Mouse (Mus musculus): ENCODE results near the gene Spin1.

Spin1 gene

DNA sequence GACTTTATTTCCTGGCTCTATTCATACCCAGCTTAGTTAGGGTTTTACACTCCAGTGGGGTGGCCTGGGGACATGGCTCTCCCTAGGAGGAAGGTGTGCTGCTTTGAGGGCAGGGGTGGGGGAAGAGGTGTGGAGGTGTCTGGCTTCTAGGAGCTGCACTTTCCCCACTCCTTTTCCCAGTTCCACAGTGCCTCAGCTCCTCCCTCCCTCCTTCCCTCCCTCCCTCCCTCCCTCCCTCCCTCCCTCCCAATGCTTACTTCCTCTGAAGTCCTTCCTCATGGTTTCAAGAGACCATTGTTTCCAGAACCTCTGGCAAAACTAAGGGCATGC, 37.0 kb downstream of the Spin1 start:
- DNase-seq (ENCODE audit: low spot score): no peak

DNA sequence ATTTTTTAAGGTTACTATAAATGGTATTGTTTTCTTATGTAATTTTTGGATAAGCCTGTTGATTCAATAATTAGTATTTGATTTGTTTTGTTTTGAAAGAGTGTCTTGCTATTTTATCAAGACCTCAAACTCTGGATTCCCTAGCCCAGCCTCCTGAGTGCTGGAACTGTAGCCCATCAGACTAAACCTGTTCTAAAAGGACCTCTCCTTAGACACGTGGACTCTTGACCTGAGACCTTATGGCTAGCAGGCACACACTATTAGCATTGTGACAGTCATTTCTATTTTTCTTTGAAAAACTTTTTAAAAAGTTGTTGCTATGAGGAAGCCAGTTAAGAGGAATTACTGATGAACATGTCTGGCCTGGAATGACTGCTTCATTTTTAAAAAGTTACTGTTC, 46.4 kb downstream of the Spin1 start:
- no peak for DNase-seq (ENCODE audit: low spot score)

DNA sequence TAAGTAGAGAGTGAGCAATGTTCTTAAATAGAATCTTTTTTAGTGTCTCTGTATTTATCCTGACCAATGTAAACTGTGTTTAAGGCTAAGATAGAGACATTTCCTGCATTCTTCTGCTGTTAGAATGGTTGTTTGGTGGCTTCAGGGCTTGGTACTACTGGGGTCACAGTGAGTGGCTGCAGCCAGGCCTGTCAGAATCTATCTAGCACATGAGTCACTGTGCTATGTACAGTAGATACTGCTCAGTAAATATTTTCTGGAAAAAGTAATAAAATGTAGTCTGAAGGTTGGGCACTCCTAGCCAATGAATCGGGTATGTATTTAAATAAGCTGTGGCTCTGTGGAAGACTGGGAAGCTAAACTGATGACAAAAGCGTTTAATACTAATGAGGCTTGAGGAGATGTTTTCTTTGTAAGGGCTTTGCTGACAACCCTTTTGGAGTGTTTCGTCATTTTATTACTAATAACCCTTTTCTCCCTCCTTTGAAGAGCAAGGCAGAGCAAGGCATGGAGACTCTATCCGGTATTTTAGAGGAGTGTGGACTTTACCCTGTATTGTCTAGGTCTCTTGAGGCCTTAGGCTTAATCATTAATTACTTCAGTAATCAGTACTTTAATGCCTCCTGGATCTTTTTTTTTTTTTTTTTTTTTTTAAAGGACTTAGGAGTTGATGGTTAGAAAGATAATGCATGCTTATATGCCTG, 52.4 kb downstream of the Spin1 start:
- DNase-seq (ENCODE audit: low spot score): no peak

DNA sequence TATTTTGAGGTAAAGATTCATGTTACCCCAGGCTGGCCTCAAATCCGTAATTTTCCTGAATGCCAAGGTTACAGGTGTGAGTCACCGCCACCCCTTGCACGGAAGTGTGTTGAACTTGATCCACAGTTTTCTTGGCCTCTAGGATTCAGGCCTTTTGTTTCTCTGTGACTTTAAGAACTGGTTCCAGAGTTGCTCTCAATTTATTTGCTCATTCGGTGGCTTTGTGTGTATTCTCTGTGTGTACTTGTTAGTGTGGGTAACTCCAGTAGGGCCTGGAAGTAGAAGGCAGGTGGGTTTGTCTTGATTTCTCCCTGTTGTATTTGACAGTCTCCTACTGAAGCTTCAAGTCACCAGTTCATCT, 53.0 kb downstream of the Spin1 start:
- DNase-seq (ENCODE audit: low spot score): no peak

DNA sequence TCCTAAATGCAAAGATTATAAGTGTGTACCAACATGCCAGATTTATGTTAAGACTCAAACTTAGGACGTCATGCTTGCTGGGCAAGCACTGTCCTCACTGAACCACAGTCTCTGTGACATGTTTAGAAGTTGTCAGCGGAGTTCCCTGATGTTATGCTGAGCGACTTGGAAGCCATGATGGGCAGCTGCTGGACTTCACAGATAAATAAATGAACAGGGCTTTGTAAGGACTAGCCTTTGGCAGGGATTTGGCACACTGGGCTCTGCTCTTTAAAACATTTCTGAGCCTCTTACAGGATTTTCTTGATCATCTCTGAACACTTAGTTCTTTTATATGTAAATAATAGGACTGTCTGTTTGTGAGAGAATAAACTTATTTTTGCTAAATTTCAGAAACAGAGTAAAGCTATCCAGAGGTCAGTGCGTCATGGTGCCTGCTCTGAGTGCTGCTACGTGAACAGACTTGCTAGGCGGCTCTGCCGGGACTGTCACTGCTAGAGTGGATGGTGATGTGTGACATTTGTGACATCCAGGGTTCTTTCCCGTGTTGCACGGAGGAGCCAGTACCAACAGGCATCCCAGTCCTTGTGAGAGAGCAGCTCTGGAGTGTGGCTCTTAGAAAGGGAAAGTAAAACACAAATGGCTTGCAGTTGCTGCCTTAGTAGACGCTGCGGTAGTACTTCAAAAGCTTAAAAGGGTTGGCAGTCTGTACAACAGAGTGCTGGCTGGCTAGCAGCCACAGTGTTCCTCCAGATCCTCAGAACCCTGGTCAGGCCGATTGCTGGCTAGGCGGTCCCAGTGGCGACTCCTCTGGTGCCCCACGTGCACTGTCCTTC, 54.7 kb downstream of the Spin1 start:
- no peak for DNase-seq (ENCODE audit: low spot score)

DNA sequence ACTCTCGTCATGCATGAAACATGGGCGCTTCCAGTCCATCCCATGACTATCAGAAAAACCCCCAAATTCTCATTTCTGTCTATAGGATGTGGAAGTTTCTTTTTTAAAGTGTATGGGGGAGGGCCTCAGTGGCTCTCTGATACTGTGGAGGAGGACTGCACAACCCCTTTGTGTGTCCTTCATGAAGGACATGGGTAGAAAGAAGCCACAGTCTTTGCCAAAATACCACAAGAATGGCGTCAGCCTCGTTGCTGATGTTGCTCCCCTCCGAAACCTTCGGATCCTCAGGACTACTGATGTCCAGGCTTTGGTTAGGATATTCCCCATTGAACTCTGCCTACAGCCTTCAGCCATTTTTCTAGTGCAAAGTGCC, 55.3 kb downstream of the Spin1 start:
- no peak for DNase-seq (ENCODE audit: low spot score)

DNA sequence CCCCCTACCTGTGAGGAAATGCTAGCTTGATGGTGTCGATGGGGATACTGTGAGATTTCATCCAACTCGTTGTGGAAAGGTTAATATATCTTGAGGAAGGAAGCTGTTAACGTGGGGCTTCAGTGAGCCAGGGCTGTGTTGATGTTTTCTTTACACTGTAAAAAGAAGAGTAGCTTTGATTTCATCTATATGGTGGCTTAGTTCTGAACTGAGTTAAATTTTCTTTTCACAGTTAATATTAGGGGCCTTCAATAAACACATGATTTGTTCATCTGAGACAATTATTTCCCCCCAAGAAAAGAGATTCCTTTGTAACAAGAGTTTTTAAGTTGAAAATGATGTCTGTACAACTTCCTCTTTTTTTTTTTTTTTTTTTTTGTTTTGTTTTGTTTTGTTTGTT, 56.6 kb downstream of the Spin1 start:
- DNase-seq (ENCODE audit: low spot score): no peak

DNA sequence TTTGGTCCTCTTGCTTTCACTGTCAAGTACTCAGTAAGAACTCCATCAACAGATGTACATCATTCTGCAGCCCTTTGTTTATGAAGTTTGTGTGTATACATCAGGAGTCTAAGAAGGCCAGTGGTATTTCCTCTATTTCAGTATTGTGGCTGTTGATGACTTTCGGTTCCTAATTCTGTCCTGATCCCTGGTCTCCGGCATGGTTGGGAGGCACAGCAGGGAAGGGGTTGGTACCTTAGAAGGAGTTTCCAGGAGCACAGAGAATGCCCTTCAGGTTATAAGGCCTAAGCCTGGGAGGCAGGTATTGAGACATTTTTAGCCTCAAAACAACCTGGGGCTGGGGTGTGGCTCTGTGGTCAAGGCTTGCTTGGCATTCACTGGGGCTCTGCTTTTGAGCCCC, 61.0 kb downstream of the Spin1 start:
- no peak for DNase-seq (ENCODE audit: low spot score)

DNA sequence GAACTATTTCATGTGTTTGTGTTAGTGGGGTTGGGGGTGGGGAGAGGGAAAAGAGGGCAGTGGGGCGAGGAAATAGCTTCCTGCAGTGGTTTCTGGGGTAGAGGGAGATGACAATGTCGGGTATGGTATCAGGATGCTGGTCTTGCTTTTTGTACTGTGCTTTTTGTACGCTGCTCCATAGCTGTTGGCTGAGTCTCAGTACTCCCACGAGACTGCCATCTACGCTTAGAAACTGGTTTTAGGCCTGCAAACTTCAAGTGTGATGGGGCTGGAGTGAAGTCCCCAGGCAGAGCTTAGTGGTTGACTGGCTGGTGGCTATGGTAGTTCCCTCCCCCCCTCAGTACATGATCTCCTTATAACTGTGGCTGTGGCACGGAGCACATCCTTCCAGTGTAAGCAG, 61.6 kb downstream of the Spin1 start:
- no peak for DNase-seq (ENCODE audit: low spot score)

DNA sequence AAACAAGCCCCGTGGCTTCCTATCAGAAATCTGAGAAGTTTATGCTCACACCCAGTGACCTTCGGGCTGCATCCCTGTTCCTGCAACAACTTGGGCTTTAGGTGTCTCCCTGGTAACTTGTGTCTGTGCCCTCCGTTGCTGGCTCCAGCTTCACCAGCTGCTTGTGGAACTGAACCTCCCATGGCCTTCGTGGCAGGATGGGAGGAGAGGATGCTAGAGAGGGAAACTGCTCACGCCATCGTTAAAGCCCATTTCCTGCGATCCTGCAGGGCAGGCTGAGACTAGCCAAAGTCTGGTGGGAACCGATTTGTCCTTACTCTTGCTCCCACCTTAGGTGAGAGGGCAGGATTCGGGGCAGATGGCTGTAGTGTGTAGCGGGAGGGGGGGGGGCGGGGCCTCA, 66.0 kb downstream of the Spin1 start:
- no peak for DNase-seq (ENCODE audit: low spot score)

DNA sequence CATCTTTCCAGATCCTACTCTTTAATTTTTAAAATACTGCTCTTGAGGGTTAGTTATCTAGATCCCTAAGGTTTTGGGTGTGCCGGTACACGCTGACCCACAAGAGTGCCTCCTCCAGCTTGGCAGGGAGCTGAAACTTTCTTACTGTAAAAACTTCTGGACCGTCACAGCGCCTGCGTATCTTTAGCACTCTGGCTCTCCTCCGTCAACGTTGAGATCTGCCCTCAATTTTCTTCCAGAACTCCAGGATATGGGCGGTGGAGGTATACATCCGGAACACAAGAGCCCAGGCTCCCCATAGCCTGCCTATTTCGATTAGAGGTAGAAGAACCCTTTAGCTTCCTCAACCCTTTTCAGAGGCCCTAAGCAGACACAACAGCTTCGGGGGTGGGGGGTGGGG, 69.5 kb downstream of the Spin1 start:
- no peak for DNase-seq (ENCODE audit: low spot score)

DNA sequence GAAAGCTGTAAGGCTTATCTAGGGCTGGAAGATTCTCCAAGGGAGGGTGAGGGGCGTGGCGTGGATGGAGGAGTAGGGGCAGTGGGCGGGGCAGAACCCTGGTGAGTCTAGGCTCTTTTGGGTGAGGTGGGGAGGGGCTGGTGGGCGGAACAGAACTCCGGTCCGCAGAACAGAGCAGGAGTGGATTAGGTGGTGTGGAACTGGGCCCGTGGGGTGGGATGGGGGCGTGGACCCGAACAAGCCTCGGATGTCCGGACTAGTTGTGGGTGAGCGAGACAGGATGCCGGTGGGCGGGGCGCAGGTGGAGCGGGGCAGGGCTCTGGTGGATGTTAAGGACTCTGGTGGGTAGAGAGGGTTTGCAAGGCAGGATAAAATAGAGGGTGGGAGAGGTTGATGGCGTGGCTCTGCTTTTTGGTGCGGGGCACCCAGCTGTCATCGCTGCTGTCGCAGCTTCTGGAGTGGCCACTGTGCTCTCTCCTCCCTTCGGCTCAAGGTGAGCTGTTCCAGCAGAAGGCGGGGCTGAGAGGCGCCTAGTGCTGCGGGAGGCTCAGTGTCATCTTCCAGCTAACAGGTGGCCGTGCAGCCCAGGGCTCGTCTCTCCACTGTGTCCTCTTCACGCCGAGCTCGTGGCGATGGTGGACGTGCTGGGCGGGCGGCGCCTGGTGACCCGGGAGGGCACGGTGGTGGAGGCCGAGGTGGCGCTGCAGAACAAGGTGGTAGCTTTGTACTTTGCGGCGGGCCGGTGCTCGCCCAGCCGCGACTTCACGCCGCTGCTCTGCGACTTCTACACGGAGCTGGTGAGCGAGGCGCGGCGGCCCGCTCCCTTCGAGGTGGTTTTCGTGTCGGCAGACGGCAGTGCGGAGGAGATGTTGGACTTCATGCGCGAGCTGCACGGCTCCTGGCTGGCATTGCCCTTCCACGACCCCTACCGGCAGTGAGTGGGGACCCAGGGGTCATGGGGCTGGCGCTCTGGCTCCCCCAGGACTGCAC, 70.3 kb downstream of the Spin1 start, which contains the start of gene Nxnl2:
TSS of gene Nxnl2 (plus strand) at position 332 of the 990 bp plus-strand sequence.
- peak; percentile 60 for DNase-seq (ENCODE audit: low spot score)

DNA sequence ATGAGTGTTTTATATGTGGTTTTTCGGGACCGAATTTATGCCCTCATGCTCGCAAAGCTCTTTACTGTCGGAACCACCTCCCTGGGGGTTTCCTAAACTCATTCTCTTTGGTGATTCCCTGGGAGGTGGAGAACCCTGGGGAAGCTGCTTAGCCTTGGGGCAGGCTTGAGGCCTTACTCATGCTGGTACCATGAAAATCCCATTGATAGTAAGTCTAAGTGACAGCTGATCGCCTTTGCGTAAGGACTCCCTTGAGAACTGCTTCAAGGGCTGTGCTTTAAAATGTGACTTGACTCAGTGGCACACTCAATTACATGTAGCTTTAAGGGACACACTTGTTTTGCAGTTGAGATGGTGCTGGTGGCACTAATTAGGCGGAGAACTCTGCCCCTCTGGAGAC, 71.9 kb downstream of the Spin1 start:
- DNase-seq (ENCODE audit: low spot score): no peak

DNA sequence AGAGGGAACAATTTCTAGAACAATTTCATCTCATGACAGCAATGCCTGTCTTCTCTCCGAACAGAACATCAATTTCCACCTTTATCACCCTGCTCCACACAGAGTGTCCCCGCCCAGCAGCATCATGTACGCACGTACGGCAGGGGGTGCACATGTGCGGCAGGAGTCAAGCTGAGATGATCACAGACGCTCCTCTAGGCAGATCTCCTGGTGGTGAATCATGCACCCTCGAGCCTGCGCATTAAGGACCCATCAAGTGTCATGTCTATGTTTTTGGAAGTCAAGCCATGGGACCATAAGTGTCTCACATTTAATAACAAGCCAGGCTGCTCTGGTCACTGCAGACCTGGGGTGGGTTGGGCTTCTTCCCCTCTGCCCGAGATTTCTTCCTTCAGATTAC, 78.3 kb downstream of the Spin1 start:
- DNase-seq (ENCODE audit: low spot score): no peak

DNA sequence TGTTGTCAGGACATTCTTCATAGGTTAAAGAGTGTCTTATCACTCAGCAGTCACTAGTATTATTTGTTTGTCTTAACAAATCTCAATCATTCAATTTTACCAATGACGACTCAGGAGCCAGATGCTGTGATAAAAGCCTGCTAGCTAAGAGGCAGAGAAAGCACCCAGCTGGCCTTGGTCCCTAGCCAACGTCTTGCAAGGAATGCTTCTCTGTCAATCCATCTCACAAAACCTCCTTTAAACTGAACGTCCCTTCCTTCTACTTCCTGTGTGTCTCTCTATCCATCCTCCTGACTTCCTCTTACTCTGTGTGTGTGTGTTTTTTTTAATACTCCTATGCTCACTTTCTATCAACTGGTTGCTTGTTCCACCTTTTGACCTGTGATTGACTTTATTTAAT, 78.7 kb downstream of the Spin1 start:
- no peak for DNase-seq (ENCODE audit: low spot score)

DNA sequence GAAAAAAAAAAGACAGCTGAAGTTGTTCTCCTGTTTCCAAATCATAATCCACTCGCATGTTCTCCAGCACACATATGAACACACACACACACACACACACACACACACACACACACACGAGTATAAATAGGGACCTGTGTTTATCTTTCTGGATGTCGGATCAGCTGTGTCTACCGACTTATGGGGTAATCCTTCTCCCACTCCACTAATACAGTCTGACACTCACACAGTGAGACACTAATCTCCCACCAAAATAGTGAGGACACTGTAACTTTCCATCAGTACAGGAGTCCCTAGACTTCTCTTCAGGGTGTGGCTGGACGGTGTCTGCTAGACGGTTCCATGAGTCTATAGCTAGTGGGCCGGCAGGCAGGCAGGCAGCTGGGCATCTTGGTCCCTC, 81.6 kb downstream of the Spin1 start:
- no peak for DNase-seq (ENCODE audit: low spot score)

DNA sequence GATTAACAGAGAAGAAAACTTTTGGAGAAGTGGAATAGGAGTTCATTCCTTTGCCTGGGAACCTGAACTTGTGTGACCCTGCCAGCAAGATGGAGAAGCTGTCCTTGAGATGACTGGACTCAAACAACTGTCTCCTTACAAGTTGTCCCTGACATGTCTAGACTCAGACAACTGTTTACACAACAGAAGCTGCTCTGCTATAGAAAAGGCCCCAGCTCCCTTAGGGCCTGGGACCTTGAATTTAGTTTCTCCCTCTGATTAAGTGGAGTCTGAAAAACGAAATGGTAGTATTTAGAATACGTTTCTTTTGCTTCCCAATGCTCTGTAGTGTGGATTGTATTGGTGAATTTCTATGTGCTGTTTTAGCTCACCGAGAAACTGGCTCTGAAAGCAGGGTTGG, 84.2 kb downstream of the Spin1 start:
- DNase-seq (ENCODE audit: low spot score): no peak

DNA sequence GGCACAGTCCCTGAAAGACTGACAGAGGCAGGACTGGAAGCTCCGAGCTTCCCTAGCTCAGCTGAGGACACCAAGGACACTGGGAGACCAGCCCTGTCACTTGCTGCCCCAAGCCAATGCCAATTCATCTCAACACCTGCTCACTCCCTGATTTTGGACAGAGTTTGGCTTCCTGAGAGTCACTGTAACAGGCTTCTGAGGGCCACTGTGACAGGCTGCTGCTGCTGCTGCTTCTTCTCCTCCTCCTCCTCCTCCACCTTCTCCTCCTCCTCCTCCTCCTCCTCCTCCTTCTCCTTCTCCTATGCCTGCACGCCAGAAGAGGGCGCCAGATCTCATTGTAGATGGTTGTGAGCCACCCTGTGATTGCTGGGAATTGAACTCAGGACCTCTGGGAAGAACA, 89.7 kb downstream of the Spin1 start:
- DNase-seq (ENCODE audit: low spot score): no peak

DNA sequence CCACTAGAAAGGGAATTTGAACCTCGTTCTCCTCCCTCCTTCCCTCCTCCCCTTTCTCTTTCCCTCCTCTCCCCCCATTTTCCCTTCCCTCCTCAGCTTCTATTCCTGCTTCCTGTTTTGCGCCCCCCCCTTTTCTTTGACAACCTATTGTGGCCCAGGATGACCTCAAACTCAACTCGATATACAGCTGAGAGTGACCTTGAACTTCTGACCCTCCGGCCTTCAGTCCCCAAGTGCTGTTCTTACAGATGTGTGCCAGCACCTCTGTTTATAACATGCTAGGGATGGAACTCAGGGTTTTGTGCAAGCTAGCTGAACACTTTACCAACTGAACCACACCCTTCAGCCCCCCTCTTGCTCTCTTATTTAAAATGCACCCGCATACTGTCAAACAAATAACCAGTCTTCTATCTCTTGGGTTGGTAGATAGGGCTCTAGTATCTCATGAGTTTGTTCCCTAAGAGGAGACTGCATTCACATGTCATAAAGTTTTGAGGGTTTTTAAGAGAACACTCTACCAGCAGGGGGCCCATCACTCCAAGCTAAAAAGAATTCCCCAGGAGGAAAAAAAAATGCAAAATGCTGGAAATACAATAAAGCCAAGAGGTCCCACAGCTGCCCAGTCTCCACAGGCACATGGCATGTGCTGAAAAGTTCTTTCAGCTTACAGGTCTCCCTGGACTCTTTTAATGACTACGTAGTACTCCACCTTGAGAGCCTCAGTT, 90.9 kb downstream of the Spin1 start:
- peak; percentile 33 for DNase-seq (ENCODE audit: low spot score)

DNA sequence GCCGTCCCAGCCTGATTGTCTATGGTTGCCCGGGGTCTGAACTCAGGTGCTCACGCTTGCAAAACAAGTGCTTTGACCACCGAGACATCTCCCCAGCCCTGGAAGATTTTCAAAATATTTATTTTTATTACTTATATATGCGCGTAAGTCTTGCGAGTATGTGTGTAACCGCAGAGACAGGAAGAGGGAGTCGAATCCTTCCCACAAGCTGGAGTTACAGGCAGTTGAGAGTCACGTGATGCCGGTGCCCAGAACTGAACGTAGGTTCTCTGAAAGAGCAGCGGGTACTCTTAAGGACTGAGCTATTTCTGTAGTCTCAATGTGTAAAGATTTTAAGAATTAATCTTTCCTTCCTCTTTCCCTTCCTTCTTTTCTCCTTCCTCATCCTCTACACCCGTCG, 93.2 kb downstream of the Spin1 start:
- DNase-seq (ENCODE audit: low spot score): no peak

DNA sequence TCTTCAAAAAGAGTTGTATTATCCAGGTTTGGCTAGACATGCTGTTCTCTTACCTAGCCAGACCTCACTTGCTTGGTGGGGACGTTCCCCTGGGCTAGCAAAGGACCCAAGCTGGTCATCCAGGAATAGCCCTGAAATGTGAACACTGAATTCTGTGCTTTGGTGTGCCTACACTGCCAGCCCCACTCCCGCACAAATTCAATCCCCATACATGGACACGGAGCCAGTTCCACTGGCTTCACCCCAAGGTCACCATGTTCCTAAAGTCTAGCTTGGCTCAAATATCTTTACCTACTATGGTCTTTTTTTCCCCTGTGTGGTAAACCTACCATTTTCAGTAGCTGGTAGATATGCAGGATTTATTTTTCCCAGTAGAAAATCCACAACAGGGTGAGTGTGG, 97.0 kb downstream of the Spin1 start:
- no peak for DNase-seq (ENCODE audit: low spot score)

DNA sequence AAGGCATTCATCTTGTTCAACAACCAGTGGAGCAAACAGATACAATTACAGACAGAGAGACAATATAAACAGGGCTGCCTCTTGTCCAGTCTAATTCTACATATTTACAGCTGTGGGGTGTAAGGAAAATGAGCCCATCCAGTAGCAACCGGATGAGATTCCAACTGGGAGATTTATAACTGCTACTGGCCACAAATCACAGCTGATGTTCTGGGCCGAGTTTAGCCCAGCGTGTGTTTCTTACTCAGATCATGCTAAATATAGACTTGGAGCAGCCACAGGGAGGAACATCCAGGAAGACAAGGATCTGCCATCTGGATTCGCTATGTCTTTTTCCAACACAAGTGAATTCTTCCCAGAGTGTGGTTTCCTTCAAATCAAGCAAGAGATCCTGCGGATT, 97.5 kb downstream of the Spin1 start:
- DNase-seq (ENCODE audit: low spot score): peak; percentile 50
